Mouse (Mus musculus) thymus, adult 2 months (tissue): ENCODE results near the gene Ninj2. TPM values are rescaled to one million over a fixed set of nuclear protein-coding genes. Genes with fewer than 3 reads are reported as not detected.
A peak's percentile ranks its signal among the peaks of the same experiment; 100 is the strongest.

Source experiments
- DNase-seq: peaks from one replicate; pipeline ENCODE4 v3.0.0; 2021
- H3K27ac ChIP-seq: fragments of 200-500 bp; 2 replicates; pipeline ENCODE4 v1.5.1; 2012; ENCODE audit warnings: low read length, control low read depth; ENCODE audit not compliant: control insufficient read depth, insufficient read depth
- H3K27me3 ChIP-seq: fragments of 200-500 bp; 2 replicates; pipeline ENCODE4 v1.6.1; 2012; ENCODE audit warnings: mild to moderate bottlenecking, low read length, moderate library complexity, mixed read lengths; ENCODE audit not compliant: control insufficient read depth, insufficient read depth
- H3K36me3 ChIP-seq: fragments of 200-500 bp; 2 replicates; pipeline ENCODE4 v1.6.1; 2012; ENCODE audit warnings: mild to moderate bottlenecking, low read length, moderate library complexity; ENCODE audit not compliant: control insufficient read depth, insufficient read depth
- H3K4me1 ChIP-seq: fragments of 200-500 bp; replicated peaks from 2 replicates; pipeline ENCODE4 v1.6.1; 2012; ENCODE audit warnings: low read length; ENCODE audit not compliant: control insufficient read depth, insufficient read depth
- H3K4me3 ChIP-seq: fragments of 200-500 bp; 2 replicates; pipeline ENCODE4 v1.5.1; 2012; ENCODE audit warnings: mild to moderate bottlenecking, low read length, control low read depth, moderate library complexity; ENCODE audit not compliant: control insufficient read depth, insufficient read depth
- CTCF ChIP-seq: fragments of 200-500 bp; IDR thresholded peaks from 2 replicates; pipeline ENCODE4 v1.5.1; 2012; ENCODE audit warnings: mild to moderate bottlenecking, control low read depth, low read length, moderate library complexity, borderline replicate concordance; ENCODE audit not compliant: control insufficient read depth, poor library complexity, insufficient read depth; ENCODE audit errors: extremely low read depth
- POLR2A ChIP-seq: fragments of 200-500 bp; IDR thresholded peaks from 2 replicates; pipeline ENCODE4 v1.6.1; 2012; ENCODE audit warnings: mild to moderate bottlenecking, low read length, control low read depth, moderate library complexity; ENCODE audit not compliant: control insufficient read depth, poor library complexity, insufficient read depth; ENCODE audit errors: extremely low read depth
- WGBS: fragments of 180-500 bp; shearing (Covaris S2); methylation state at CpG from one replicate; pipeline ENCODE4 v1.1.7; 2018; 5-methylcytosine and 5-hydroxymethylcytosine counted together
- polyA plus RNA-seq: library from polyadenylated mRNA; depleted of rRNA; stranded (reverse); fragments of >200 nt; gene quantifications from 2 replicates; pipeline ENCODE4 v1.2.3, GENCODE M21; 2012

Ninj2 gene
- polyA plus RNA-seq, 1 experiment: 0.26 TPM

GRCm38 (mm10) chr6:120064627-120065026 is 28.5 kb upstream of the Ninj2 start:
- no peak overlapping the region for H3K27ac ChIP-seq
- H3K4me3 ChIP-seq: no peak overlapping the region
- 71% methylated on average over 2 of the region's 2 CpGs for WGBS
- H3K4me1 ChIP-seq: peaks cover 14% of the 10 kb centered on the region
- H3K36me3 ChIP-seq: no peaks in the 10 kb centered on the region
- H3K27me3 ChIP-seq: no peaks in the 10 kb centered on the region
- DNase-seq: no peak
- TF ChIP-seq POLR2A (no peak), CTCF (no peak)

- Histone ChIP-seq H3K4me3 (no peak overlapping the region), H3K27me3 (no peaks in the 10 kb centered on the region), H3K27ac (peak overlapping the region; percentile 69), H3K36me3 (no peaks in the 10 kb centered on the region), H3K4me1 (peaks cover 14% of the 10 kb centered on the region)
- no peak for TF ChIP-seq POLR2A
- no peak for TF ChIP-seq CTCF
- WGBS: 39% methylated on average over 6 of the region's 6 CpGs
- DNase-seq: peak; percentile 31
Observed at GRCm38 (mm10) chr6:120065552-120066177, 27.5 kb upstream of the Ninj2 start.

- Histone ChIP-seq H3K36me3 (no peaks in the 10 kb centered on the region), H3K4me1 (peaks cover 11% of the 10 kb centered on the region), H3K27ac (no peak overlapping the region), H3K4me3 (no peak overlapping the region), H3K27me3 (no peaks in the 10 kb centered on the region)
- DNase-seq: no peak
- TF ChIP-seq POLR2A: no peak
- no peak for TF ChIP-seq CTCF
- WGBS: 98% methylated on average over 3 of the region's 3 CpGs
Observed at GRCm38 (mm10) chr6:120069546-120069945, 23.6 kb upstream of the Ninj2 start.

DNA sequence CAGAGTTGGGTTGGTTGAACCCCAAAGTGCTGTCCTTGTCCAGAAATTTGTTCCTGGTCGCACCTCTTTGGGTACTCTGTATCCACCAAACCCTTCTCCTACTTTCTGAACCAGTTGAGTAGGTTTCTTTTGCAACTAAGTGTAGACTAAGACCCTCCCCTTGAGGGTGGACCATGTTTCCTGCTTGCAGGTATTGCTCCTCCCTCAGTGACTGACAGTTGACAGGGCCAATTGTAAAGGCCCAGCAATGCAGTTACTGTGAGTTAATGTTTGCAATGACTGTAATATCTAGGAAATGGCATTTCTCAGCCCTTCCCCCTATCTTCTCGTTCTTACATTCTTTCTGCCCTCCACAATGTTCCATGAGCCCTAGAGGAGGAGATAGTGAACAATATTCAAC is 20.5 kb upstream of the Ninj2 start:
- H3K27ac ChIP-seq: no peak overlapping the region
- no peaks in the 10 kb centered on the region for H3K27me3 ChIP-seq
- WGBS: 93% methylated on average over 2 of the region's 2 CpGs
- peak; percentile 24 for DNase-seq
- 0 out of 2 replicates have a peak, but pooled peaks cover 2% of the 10 kb centered on the region for H3K4me1 ChIP-seq
- no peak for TF ChIP-seq CTCF
- TF ChIP-seq POLR2A: no peak
- H3K4me3 ChIP-seq: no peak overlapping the region
- no peaks in the 10 kb centered on the region for H3K36me3 ChIP-seq

DNA sequence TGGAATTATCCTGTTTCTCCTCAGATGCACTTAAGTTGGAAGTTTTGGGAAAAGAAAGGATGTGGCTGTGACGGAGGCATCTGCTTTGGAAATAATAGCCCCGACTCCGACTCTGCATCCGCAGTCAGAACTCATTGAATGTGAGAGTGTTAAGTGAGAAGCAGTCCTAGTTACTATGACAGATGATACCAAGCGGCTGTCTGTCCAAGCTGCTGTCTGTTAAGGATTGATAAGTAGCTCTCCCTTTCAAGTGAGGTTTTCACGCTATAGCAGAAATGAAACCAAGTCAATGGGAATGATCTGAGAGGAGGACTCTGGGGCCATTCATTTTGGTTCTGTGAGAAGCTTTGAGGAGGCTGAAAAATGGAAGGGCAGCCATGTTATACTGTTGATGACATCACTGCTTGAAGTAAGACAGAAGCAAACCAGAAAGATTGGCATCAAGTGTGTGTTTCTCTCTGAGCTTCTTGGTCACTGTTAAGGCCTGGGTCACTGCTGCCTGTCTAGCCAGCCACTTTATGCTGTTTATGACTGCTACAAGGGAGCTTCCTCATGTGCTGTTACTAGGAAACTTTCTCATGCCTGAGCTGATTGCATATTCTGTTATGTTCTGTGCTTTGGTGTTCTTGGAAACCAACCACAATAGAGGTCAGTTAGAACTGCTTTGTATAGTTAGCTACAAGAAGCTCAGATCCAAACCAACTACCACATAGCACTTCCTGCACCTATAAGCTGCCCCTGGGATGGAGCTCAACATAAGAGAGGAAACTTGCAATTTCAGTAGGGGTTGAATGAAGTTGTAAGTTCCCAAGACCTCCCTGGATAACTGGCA is 16.3 kb upstream of the Ninj2 start:
- WGBS: 89% methylated on average over 6 of the region's 6 CpGs
- TF ChIP-seq POLR2A (no peak), CTCF (no peak)
- H3K4me3 ChIP-seq: no peak overlapping the region
- peaks cover 7% of the 10 kb centered on the region for H3K4me1 ChIP-seq
- no peaks in the 10 kb centered on the region for H3K27me3 ChIP-seq
- DNase-seq: no peak
- H3K36me3 ChIP-seq: no peaks in the 10 kb centered on the region
- H3K27ac ChIP-seq: no peak overlapping the region

- 91% methylated on average over 10 of the region's 10 CpGs for WGBS
- Histone ChIP-seq H3K36me3 (no peaks in the 10 kb centered on the region), H3K27ac (no peak overlapping the region), H3K4me1 (peaks cover 25% of the 10 kb centered on the region), H3K27me3 (no peaks in the 10 kb centered on the region), H3K4me3 (no peak overlapping the region)
- no peak for DNase-seq
- TF ChIP-seq CTCF (no peak), POLR2A (no peak)
Observed at GRCm38 (mm10) chr6:120079547-120079946, 13.6 kb upstream of the Ninj2 start.

GRCm38 (mm10) chr6:120081516-120081915 is 11.6 kb upstream of the Ninj2 start:
- Histone ChIP-seq H3K27ac (peak overlapping the region; percentile 39; the same call in 1 of the 2 replicates), H3K4me3 (no peak overlapping the region), H3K36me3 (no peaks in the 10 kb centered on the region), H3K27me3 (no peaks in the 10 kb centered on the region), H3K4me1 (peaks cover 26% of the 10 kb centered on the region)
- peak; percentile 57 for DNase-seq
- TF ChIP-seq CTCF (no peak), POLR2A (no peak)
- 9% methylated on average over 4 of the region's 4 CpGs for WGBS
